Mouse (Mus musculus) kidney, adult 2 months (tissue): Measurements from ENCODE around the gene Copz2. TPM values are rescaled to one million over a fixed set of nuclear protein-coding genes. Genes with fewer than 3 reads are reported as not detected.

Experiments
- DNase-seq: peaks from one replicate; pipeline ENCODE4 v3.0.0; 2021
- H3K27ac ChIP-seq: fragments of 200-500 bp; 2 replicates; pipeline ENCODE4 v1.5.1; 2012; ENCODE audit warnings: low read depth, low read length, control low read depth, inconsistent platforms; ENCODE audit not compliant: insufficient read depth
- H3K27me3 ChIP-seq: fragments of 200-500 bp; replicated peaks from 2 replicates; pipeline ENCODE4 v1.6.1; 2012; ENCODE audit warnings: mild to moderate bottlenecking, moderate library complexity, low read length, inconsistent platforms; ENCODE audit not compliant: control insufficient read depth, insufficient read depth
- H3K36me3 ChIP-seq: fragments of 200-500 bp; 2 replicates; pipeline ENCODE4 v1.6.1; 2012; ENCODE audit warnings: mild to moderate bottlenecking, moderate library complexity, low read length, inconsistent platforms; ENCODE audit not compliant: control insufficient read depth, insufficient read depth
- H3K4me1 ChIP-seq: fragments of 200-500 bp; 2 replicates; pipeline ENCODE4 v1.6.1; 2011; ENCODE audit warnings: low read length; ENCODE audit not compliant: control insufficient read depth, insufficient read depth
- H3K4me3 ChIP-seq: fragments of 200-500 bp; 2 replicates; pipeline ENCODE4 v1.5.1; 2011; ENCODE audit warnings: mild to moderate bottlenecking, low read depth, low read length, control low read depth; ENCODE audit not compliant: insufficient read depth
- CTCF ChIP-seq: fragments of 200-500 bp; conservative IDR thresholded peaks from 2 replicates; pipeline ENCODE4 v1.5.1; 2011; ENCODE audit warnings: low read depth, mild to moderate bottlenecking, control low read depth, low read length, moderate library complexity, mixed read lengths; ENCODE audit not compliant: insufficient read depth, insufficient read length
- POLR2A ChIP-seq: fragments of 200-500 bp; IDR thresholded peaks from one replicate; pipeline ENCODE4 v1.6.1; 2011; ENCODE audit warnings: low read depth, low read length, control low read depth
- WGBS: fragments of 180-500 bp; shearing (Covaris S2); methylation state at CpG from one replicate; pipeline ENCODE4 v1.1.7; 2018; 5-methylcytosine and 5-hydroxymethylcytosine counted together
- polyA plus RNA-seq: library from polyadenylated mRNA; depleted of rRNA; stranded (reverse); fragments of >200 nt; gene quantifications from 2 replicates; pipeline ENCODE4 v1.2.3, GENCODE M21; 2012

Copz2 gene
- polyA plus RNA-seq, 1 experiment = 61.6 TPM

DNA sequence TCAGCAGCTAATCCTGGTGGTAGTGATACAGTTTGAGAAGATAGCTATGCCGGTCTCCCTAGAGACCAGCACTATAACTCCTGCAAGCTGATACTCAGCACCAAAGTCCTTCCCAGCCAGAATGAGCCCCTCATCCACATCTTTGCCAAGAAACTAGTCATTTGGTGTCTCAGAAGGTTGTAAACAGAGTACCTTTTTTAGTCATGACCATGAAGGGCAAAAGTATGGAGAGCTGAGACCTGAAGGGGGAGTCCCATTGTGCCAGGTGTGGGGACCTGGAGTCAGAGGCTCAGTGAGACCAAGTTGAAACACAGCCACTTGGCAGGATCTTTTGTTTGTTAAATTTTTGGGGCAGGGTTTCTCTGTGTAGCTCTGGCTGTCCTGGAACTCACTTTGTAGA lies 15.5 kb upstream of the Copz2 start:
- DNase-seq = no peak
- TF ChIP-seq CTCF (no peak), POLR2A (no peak)
- H3K4me1 ChIP-seq = peaks cover 6% of the 10 kb centered on the region; the same call in 1 of the 2 replicates
- H3K4me3 ChIP-seq = no peak overlapping the region
- H3K27me3 ChIP-seq = no peaks in the 10 kb centered on the region
- no peaks in the 10 kb centered on the region for H3K36me3 ChIP-seq
- WGBS = 91% methylated on average over 1 of the region's 1 CpGs
- no peak overlapping the region for H3K27ac ChIP-seq

- whole genome bisulfite sequencing = 25% methylated on average over 9 of the region's 9 CpGs
- H3K36me3 ChIP-seq = no peaks in the 10 kb centered on the region
- no peak overlapping the region for H3K27ac ChIP-seq
- H3K27me3 ChIP-seq = no peaks in the 10 kb centered on the region
- H3K4me1 ChIP-seq = no peaks in the 10 kb centered on the region
- peak; percentile 25 for DNase-seq
- TF ChIP-seq CTCF = peak; percentile 68
- no peak for TF ChIP-seq POLR2A
- H3K4me3 ChIP-seq = no peak overlapping the region
Measured at GRCm38 (mm10) chr11:96837298-96837697, 12.4 kb upstream of the Copz2 start.

DNA sequence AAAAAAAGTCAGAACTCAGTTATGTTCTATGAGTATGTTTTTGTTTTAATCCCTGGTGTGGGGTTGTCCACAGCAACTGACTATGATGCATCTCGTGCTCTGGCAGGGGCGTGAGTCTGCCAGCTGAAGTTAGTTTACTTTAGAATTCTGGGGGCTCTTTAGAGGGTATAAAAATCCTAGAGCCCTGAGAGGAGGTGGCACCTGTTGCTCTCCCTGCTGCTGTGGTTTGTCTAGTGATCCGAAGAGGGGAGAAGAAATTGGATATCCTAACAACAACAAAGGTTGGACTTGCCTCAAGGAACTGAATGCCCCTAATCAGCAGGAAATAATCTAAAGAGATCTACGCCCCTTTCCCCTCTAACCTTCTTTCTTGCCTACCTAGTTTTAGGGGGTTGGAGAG lies 11.3 kb upstream of the Copz2 start:
- Histone ChIP-seq H3K27ac (no peak overlapping the region), H3K4me3 (no peak overlapping the region), H3K27me3 (no peaks in the 10 kb centered on the region), H3K36me3 (no peaks in the 10 kb centered on the region), H3K4me1 (no peaks in the 10 kb centered on the region)
- 66% methylated on average over 4 of the region's 4 CpGs for WGBS
- no peak for DNase-seq
- TF ChIP-seq POLR2A (no peak), CTCF (no peak)

GRCm38 (mm10) chr11:96839428-96839827 lies 10.2 kb upstream of the Copz2 start:
- Histone ChIP-seq H3K4me3 (no peak overlapping the region), H3K27me3 (no peaks in the 10 kb centered on the region), H3K27ac (no peak overlapping the region), H3K36me3 (no peaks in the 10 kb centered on the region), H3K4me1 (no peaks in the 10 kb centered on the region)
- TF ChIP-seq CTCF = no peak
- no peak for TF ChIP-seq POLR2A
- no peak for DNase-seq
- WGBS = 89% methylated on average over 7 of the region's 7 CpGs

GRCm38 (mm10) chr11:96839877-96840276 lies 9.8 kb upstream of the Copz2 start:
- Histone ChIP-seq H3K27me3 (no peaks in the 10 kb centered on the region), H3K4me1 (no peaks in the 10 kb centered on the region), H3K27ac (no peak overlapping the region), H3K4me3 (no peak overlapping the region), H3K36me3 (no peaks in the 10 kb centered on the region)
- no peak for DNase-seq
- 66% methylated on average over 3 of the region's 3 CpGs for WGBS
- TF ChIP-seq POLR2A = no peak
- no peak for TF ChIP-seq CTCF

- no peak overlapping the region for H3K4me3 ChIP-seq
- H3K4me1 ChIP-seq = no peaks in the 10 kb centered on the region
- 45% methylated on average over 8 of the region's 8 CpGs for WGBS
- H3K27me3 ChIP-seq = no peaks in the 10 kb centered on the region
- no peaks in the 10 kb centered on the region for H3K36me3 ChIP-seq
- DNase-seq = no peak
- H3K27ac ChIP-seq = no peak overlapping the region
- no peak for TF ChIP-seq POLR2A
- TF ChIP-seq CTCF = no peak
Measured at GRCm38 (mm10) chr11:96840290-96840689, 9.4 kb upstream of the Copz2 start.

DNA sequence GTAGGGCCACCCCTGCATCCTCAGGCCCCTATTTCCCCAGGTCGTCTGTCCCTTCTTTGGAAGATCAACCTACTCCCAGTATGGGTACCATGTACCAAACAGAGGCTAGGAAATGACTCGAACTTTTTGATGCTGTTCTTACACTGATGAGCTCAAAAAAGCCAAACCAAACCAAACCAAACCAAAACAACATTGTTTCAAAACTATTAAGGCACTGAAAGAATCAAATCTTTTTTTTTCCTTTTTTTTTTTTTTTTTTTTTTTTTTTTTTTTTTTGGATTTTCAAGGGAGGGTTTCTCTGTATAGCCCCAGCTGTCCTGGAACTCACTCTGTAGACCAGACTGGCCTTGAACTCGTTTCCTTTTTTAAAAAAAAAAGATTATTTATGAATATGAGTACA lies 6.0 kb upstream of the Copz2 start:
- Histone ChIP-seq H3K27me3 (no peaks in the 10 kb centered on the region), H3K27ac (no peak overlapping the region), H3K4me1 (no peaks in the 10 kb centered on the region), H3K36me3 (no peaks in the 10 kb centered on the region), H3K4me3 (no peak overlapping the region)
- WGBS = 70% methylated on average over 3 of the region's 3 CpGs
- DNase-seq = no peak
- TF ChIP-seq CTCF = no peak
- TF ChIP-seq POLR2A = no peak

- TF ChIP-seq CTCF = no peak
- TF ChIP-seq POLR2A = no peak
- DNase-seq = no peak
- no peaks in the 10 kb centered on the region for H3K36me3 ChIP-seq
- H3K4me1 ChIP-seq = no peaks in the 10 kb centered on the region
- H3K4me3 ChIP-seq = no peak overlapping the region
- 54% methylated on average over 3 of the region's 3 CpGs for WGBS
- H3K27me3 ChIP-seq = no peaks in the 10 kb centered on the region
- no peak overlapping the region for H3K27ac ChIP-seq
Measured at GRCm38 (mm10) chr11:96847240-96847639, 2.4 kb upstream of the Copz2 start.
